Mouse (Mus musculus) urinary bladder, postnatal 4 days (tissue): Measurements from ENCODE around the gene Zfp974.
A peak's percentile ranks its signal among the peaks of the same experiment; 100 is the strongest.
"Not testable (repeated sequence)": the region's sequence is repeated elsewhere in the genome, so short reads cannot be mapped to it uniquely, and the experiment has no call there.

Experiments used
- DNase-seq, 2 experiments: peaks; one replicate each; pipeline ENCODE4 v3.0.0; 2021 to 2022; ENCODE audit warnings: low spot score in 2 of 2

Zfp974 gene

DNA sequence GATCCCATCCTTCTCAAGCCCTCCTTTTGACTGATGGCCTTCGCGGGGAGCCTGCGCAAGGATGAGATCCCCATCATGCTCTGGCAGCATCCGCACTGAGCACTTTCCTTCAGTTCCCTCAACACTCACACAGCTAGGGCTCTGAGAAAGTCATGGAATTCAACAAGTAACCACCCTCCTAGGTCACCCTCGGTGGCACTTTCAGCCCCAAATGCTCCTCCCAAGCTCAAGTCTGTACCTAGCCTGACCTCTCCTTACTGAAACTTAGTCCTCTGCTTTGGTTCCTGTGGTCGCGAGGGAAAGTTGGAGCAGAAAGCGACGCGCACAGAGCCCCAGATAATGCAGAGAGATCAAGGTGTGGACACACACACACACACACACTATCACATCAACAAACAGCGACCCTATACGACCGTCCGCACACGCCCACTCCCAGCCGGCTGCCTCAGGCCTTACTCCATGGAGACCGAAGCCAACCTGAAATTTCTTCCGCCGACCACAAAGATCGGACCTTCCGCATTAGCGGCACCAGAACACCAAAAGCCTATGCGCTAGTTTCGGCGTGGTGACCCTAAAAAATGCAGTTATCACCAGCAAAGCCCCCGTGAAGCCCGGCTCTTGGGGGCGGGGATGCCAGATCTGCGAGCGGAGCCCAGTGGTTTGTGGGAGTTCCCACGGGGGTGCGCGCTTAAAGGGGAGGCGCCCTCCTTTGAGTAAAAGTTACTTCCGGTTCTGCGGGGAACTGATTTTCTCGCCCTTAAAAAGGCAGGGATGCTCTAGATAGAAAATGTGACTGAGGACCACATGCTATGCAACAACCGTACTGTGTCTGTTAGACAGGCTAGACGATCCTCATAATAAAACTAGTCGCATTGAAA is at the start of gene Zfp974:
Gene Zfp974, minus strand, starts transcription at position 643 of the 878 bp plus-strand sequence.
- DNase-seq, result peak; percentile 42 to 69

DNA sequence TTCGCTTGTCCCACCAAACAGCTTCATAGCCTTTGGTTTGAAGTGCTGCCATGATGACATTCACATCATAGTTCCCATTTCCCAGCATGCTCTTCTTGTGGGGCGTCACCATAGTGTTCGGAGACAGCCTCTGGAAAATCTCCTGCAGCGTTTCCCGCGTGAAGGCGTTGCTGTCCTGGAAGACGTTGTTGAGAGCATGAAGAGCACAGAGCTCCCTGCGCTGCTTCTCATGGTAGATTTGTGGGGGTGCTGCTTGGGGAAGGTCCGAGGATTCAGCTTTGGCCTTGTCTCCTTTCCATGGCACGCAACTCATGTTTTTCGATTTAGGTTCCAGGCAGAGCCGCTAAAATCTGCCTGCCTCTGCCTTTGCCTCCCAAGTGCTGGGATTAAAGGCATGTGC is 20.2 kb upstream of the Zfp974 start:
- DNase-seq, result not testable (repeated sequence)

DNA sequence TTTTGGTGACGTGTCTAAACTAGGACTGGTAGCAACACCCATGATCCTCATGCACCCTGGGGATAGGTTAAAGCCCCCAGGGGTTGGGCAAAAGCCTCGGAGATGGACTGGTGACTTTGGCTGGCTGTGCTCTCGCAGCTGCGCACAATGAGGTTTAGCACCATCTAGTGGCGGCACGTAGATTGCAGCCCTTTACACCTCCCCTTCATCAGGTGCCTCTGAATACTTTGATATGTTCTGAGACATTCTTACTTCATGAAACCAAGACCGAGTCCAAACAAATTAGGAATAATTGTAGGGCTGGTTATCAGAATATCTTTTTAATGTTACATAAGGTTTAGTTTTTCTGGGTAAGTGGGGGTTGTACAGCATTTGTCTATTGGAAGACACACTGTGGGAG is 12.6 kb upstream of the Zfp974 start:
- DNase-seq, result not testable (repeated sequence)

DNA sequence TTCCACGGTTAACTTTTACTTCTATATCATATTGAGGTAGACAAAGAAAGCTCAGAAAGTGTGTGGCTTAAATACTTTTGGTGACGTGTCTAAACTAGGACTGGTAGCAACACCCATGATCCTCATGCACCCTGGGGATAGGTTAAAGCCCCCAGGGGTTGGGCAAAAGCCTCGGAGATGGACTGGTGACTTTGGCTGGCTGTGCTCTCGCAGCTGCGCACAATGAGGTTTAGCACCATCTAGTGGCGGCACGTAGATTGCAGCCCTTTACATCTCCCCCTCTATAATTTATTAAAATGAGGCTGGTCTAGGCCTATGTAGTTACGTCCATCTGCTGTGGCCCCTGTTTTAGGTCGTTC is 4.5 kb upstream of the Zfp974 start:
- not testable (repeated sequence) for DNase-seq

DNA sequence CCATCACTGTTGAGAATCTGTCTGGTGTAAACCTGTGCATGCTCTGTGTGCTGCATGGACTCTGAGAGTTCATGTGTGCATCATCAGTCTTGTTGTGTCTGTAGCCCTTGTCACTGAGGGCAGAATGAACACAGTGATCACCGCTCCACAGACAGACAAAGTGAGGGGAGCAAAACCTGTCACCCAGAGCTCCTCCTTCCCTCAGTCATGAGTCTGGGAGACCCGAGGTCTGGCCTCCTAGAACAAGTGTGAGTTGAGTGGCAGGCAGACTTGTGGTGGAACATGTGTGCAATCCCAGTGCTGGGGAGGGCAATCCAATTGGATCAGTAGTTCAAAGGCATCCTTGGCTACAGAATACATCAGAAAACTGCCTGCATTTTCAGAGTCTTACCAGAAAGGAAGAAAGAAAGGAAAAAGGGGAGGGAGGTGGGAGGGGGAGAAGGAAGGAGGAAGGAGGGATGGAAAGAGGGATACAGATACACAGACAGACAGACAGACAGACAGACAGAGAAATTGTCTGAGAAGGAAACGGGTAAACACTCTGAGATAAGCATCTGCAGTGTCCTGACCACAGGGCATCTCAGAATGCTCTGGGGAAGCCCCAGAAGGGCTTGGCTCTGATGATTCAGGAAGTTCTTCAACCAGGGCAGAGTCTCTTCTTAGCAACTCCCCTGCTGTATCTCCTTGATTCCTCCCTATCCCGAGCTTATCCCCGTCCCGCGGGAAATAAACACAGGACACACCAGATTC is 4.0 kb upstream of the Zfp974 start:
- DNase-seq, result no peak

DNA sequence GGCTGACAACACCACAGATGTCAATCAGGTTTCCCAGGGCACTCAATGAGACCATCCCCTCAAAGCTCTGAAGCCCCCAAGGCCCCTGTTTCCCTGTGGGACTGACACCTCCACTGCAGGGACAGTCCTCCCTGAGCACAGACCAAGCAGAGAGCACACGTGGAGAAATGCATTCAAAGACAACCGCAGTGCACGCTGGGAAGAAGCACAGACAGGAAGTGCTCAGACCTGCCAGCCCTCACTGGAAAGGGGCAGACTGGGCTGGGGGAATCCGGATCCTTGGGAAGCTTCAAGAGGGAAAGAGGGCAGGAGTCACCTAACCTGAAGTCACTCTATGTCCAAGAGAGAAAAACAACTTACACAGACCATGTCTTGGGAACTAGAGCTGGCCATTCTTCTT is 2.2 kb downstream of the Zfp974 start:
- not testable (repeated sequence) for DNase-seq

DNA sequence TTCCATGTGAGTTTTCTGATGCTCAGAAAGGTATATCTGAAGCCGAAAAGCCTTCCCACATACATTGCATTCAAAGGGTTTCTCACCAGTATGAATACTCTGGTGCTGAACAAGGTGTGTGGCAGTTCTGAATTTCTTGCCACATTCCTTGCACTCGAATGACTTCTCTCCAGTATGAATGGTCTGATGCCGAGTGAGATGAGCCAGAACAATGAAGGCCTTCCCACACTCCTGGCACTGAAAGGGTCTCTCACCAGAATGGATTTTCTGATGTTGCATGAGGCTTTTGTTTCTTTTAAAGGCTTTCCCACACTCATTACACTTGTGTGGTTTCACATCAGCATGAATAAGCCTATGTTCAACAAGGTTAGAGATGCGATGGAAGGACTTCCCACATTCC is 18.3 kb downstream of the Zfp974 start:
- not testable (repeated sequence) for DNase-seq

DNA sequence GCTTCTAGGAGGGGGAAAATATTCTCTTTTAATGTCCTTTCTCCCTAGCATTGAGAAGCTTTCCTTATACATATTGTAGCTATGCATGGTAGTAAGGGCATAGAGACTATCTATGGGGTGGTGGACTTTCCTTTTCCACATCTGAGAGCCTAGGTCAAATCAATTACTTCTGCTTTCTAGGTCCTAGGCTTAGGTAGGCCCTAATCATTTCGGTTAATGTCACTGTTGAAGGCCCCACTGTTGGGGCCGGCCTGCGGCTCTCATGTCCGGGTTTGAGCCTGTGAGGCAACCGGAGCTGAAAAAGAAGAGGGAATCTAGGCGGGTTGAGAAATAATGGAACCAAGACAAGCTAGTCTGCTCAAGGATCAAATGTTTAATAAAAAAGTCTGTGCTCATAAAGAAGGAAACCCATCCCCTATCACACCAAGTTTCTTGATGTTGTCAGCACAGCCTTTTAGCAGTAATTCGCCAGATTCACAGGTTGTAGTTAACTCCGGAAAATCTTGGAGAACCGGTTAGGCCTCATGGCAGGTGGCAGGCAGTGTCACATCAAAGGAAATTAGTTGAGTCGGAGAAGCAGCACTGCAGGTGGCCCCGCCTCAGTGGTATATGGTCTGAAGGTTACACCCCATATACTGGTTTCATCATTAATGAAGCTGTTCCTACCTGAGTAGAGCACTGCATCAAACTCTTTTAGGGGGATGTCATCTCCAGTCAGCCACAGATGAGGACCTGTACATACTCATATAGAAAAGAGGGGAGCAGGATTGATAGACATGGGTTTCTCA is 24.0 kb downstream of the Zfp974 start:
- no peak for DNase-seq

DNA sequence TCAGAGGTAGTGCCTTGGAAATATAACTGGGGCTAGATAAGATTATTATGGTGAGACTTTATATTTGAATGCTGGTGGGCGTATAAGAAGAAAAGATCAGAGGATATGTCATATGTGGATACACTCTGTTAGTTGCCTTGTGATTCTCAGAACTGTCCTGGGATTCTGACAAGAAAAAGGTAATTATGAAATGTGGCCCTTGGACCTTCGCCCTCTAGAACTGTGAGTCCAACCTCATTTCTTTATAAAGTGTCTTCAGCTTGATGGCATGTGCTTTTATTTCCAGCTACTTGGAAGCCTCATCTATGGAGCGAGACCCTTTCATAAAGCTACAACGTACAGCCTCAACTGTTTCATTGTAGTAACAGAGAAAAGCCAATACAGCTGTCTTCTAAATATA is 28.7 kb downstream of the Zfp974 start:
- no peak for DNase-seq

DNA sequence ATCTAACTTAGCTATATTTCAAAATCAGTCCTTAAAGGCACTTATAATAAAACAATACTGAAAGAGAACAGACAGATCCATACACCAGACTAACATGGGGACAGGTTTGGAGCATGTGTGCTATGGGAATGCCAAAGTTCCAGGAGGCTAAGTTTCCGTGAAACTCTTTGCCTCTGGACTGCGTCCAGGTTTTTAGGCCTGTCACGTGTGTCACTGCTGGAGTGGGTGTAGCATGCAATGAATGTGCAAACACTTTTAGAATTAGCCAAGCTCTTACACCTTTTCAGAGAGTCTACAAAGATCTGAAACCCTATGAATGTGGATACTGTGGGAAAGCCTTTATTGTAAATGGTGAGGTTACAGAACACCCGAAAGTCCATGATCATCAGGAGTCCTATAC is 47.5 kb downstream of the Zfp974 start:
- DNase-seq, result no peak

DNA sequence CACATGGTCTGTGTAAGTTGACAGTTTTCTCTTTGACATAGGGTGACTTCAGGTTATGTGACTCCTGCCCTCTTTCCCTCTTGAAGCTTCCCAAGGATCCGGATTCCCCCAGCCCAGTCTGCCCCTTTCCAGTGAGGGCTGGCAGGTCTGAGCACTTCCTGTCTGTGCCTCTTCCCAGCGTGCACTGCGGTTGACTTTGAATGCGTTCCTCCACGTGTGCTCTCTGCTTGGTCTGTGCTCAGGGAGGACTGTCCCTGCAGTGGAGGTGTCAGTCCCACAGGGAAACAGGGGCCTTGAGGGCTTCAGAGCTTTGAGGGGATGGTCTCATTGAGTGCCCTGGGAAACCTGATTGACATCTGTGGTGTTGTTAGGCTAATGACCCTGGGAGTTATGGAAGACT is 66.7 kb downstream of the Zfp974 start:
- not testable (repeated sequence) for DNase-seq

DNA sequence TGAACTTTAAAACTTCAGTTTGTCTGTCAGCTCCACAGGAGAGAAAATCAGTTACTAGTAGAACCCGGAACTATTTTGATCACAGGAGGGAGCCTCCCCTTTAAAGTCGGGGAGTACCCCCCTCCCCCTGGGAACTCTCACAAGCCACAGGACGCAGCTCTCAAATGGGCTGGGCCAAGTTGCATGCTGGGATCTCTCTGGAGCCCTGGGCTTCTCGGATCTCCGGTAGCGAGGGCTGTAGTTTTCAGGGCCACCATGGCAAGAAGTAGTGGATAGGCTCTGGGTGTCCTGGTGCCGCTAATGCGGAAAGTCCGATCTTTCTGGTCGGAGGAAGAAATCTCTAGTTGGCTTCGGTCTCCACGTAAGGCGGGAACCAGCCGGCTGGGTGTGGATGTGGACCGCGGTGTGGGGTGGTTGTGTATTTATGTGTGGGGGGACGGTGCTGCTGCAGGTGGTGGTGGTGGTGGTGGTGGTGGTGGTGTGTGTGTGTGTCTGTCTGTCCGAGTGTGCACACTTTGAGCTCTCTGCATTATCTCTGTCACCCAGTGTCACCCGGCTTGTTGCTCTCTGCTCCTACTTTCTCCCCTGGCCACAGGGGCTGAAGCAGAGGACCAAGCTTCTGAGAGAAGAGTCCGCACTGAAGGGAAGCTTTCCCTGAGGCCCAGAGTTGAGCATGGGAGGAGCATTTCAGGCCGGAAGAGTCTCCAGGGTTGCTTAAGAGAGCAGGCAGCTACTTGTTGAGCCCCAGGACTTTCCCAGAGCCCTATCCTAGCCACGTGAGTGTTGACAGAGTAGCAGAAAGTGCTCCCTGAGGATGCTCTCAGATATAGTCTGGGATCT is 68.6 kb downstream of the Zfp974 start:
- DNase-seq, result peak; percentile 74 to 78

DNA sequence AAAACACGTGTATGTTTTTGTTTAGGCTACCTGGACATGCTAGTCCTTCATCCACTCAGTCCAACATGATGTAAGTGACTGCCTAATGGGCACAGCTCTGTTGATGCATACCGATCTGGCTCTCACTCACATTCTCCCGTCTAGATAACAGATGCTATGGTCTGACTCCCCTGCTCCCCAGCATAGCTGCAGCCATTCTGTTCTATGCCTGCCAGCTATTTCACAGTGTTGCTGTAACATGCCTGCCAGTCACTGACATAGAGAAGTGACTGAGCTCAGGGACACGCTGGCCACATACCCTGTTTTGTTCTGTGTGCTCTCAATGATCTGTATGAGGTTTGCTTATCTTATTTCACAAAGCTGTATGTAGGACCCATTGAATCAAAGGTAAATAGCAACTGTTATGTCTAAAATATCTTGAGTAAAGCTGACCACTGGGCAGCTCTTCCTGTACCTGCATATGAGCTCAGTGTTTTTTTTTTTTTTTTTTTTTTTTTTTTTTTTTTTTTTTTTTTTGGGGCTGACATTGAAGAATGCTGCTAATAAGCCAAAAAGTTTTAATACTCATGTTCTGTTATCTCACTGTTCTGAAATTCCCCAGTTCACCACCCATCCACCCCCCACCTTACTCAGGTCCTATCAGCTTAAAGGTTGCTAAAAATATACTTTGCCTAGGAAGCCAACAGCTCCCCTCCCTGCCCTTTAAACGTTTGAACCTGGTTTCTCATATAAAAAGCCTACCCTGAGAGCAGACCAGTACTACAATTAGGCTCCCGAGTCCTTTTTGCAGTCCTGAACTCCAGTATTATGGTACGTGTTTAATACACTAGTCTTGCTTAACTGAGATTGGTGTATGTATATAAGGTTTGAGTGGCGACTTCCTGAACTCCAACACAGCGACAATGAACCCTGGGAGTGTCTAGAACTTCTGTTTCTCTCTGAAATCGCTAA is 69.7 kb downstream of the Zfp974 start:
- DNase-seq, result no peak
